ENCODE assay signal across 8 mouse cellular contexts in the genomic region with DNA sequence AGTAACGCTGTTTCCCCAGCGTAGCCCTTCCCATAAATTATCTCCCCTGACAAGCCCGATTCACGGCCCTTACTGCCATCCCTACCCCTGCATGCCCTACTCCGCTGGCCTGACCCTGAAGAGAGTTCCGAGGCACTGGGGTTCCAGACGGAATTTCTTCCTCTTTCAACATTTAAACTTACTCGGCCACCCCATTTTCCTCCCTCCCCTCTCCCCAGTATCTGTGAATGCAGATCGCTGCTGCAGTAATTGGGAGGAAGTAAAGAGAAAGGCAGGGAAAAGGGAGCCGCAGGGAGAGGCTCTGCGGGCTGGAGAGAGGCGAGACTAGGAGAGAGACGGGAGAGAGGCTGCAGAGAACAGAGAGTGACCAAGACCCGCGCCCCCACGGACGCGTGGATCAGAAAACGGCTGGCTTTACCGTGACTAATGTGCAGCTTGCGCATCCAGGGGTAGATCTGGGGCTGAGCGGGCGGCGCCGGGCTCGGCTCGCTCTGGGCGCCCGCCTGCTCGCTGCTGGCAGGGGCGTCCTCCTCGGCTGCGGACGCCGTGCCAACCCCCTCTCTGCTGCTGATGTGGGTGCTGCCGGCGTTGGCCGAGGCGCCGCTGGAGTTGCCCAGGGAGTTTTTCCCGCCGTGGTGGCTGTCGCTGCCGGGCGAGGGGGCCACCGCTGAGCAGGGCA. TPM values are rescaled to one million over a fixed set of nuclear protein-coding genes. Genes with fewer than 3 reads are reported as not detected.
DNase-seq lines count a peak whose midpoint lies in the region; ATAC-seq lines count a peak whose summit lies in the region.

No protein-coding gene starts in this region.

- H3K4me1 ChIP-seq in brown adipose tissue, adult 24 weeks (ENCODE audit: control insufficient read depth, insufficient read depth, insufficient read length, low read length) = peaks cover 3% of the 10 kb centered on the region; the same call in 1 of the 2 replicates
- H3K4me1 ChIP-seq in intestine, embryonic 15.5 days (replicated peaks) = peaks cover 21% of the 10 kb centered on the region
- H3K4me1 ChIP-seq in lung, embryonic 16.5 days (replicated peaks; ENCODE audit: control insufficient read depth, insufficient read depth, low read length) = peaks cover 6% of the 10 kb centered on the region

- peak overlapping the region; percentile 84 for H3K4me3 ChIP-seq in brown adipose tissue, adult 24 weeks (ENCODE audit: insufficient read depth, low read depth, low read length)
- H3K4me3 ChIP-seq in intestine, embryonic 15.5 days (replicated peaks) = peak overlapping the region; percentile 60
- peak overlapping the region; percentile 85 for H3K4me3 ChIP-seq in lung, embryonic 16.5 days (ENCODE audit: low read length)

- peak overlapping the region; percentile 81 for H3K9ac ChIP-seq in intestine, embryonic 15.5 days
- peak overlapping the region; percentile 97 for H3K9ac ChIP-seq in lung, embryonic 16.5 days (ENCODE audit: low read length)

- peaks cover 27% of the 10 kb centered on the region for H3K27me3 ChIP-seq in intestine, embryonic 15.5 days (replicated peaks)
- H3K27me3 ChIP-seq in lung, embryonic 16.5 days (ENCODE audit: control insufficient read depth, insufficient read depth, low read depth, low read length) = peaks cover 55% of the 10 kb centered on the region

- DNase-seq in adrenal gland, adult 18-20 months (ENCODE audit: low spot score in 2 of 2) = peak; percentile 41 to 53
- no peak for DNase-seq in adrenal gland, postnatal 4 days (ENCODE audit: low spot score in 2 of 2)
- no peak for DNase-seq in right cerebral cortex, postnatal 25 days
- DNase-seq in B cell, adult 2 months = no peak
- no peak for DNase-seq in urinary bladder, postnatal 25 days (ENCODE audit: low spot score)

- no peak for ATAC-seq in intestine, embryonic 15.5 days
- no peak; the same call in 1 of the 2 replicates for ATAC-seq in lung, embryonic 16.5 days (ENCODE audit: low read depth)

- H3K4me2 ChIP-seq in intestine, embryonic 15.5 days (replicated peaks) = peak overlapping the region; percentile 91
- H3K4me2 ChIP-seq in lung, embryonic 16.5 days (ENCODE audit: low read depth, low read length) = peak overlapping the region; percentile 73

- 3% methylated on average over 45 of the region's 46 CpGs for WGBS in intestine, embryonic 15.5 days
- under 1% methylated on average over 45 of the region's 46 CpGs for WGBS in lung, embryonic 16.5 days

- H3K36me3 ChIP-seq in intestine, embryonic 15.5 days = no peaks in the 10 kb centered on the region
- H3K36me3 ChIP-seq in lung, embryonic 16.5 days (ENCODE audit: control insufficient read depth, insufficient read depth, low read length) = no peaks in the 10 kb centered on the region

- H3K9me3 ChIP-seq in intestine, embryonic 15.5 days = no peaks in the 10 kb centered on the region
- H3K9me3 ChIP-seq in lung, embryonic 16.5 days (ENCODE audit: control insufficient read depth, low read length) = no peaks in the 10 kb centered on the region

- peak overlapping the region; percentile 93 for H3K27ac ChIP-seq in brown adipose tissue, adult 24 weeks (replicated peaks; ENCODE audit: low read depth, low read length)
- peak overlapping the region; percentile 73 for H3K27ac ChIP-seq in intestine, embryonic 15.5 days
- H3K27ac ChIP-seq in lung, embryonic 16.5 days (ENCODE audit: low read length) = peak overlapping the region; percentile 93

RNA-seq across cellular contexts. Expression of a gene that starts 0.9 kb away (rescaled TPM):
- 10 to 100 TPM; 13.3 to 20.2 TPM for total RNA-seq in adrenal gland, adult 18-20 months (2021)
- total RNA-seq in adrenal gland, postnatal 4 days (2021) = 10 to 100 TPM; 25.9 TPM
- 35.9 and 39.4 TPM in 2 replicates for polyA plus RNA-seq in brown adipose tissue, adult 24 weeks (2012; ENCODE audit: insufficient read depth, insufficient read length, missing spikeins)
- 22.9 and 25.1 TPM in 2 replicates for polyA plus RNA-seq in intestine, embryonic 15.5 days (2015; fragmentation: Nextera tagmentation; extraction: Ambion mirVana)
- polyA plus RNA-seq in lung, embryonic 16.5 days (2015; fragmentation: Nextera tagmentation; extraction: Ambion mirVana) = 32.3 and 36.3 TPM in 2 replicates

RNA-seq across cellular contexts. Expression of a gene that starts 5.0 kb away (rescaled TPM):
- 1 to 10 TPM; 1.9 to 4.7 TPM for total RNA-seq in adrenal gland, adult 18-20 months (2021)
- 10 to 100 TPM in 1 of 2 experiments, 1 to 10 TPM in 1; 6.7 to 10.6 TPM for total RNA-seq in adrenal gland, postnatal 4 days (2021)
- not detected in 2 replicates for polyA plus RNA-seq in brown adipose tissue, adult 24 weeks (2012; ENCODE audit: insufficient read depth, insufficient read length, missing spikeins)
- 2.2 and 2.3 TPM in 2 replicates for polyA plus RNA-seq in intestine, embryonic 15.5 days (2015; fragmentation: Nextera tagmentation; extraction: Ambion mirVana)
- 2.0 and 2.2 TPM in 2 replicates for polyA plus RNA-seq in lung, embryonic 16.5 days (2015; fragmentation: Nextera tagmentation; extraction: Ambion mirVana)

RNA-seq across cellular contexts. Expression of a gene that starts 9.6 kb away (rescaled TPM):
- 1 to 10 TPM; 2.8 to 4.0 TPM for total RNA-seq in adrenal gland, adult 18-20 months (2021)
- total RNA-seq in adrenal gland, postnatal 4 days (2021) = 10 to 100 TPM; 13.3 to 15.6 TPM
- 4.7 and 5.4 TPM in 2 replicates for polyA plus RNA-seq in brown adipose tissue, adult 24 weeks (2012; ENCODE audit: insufficient read depth, insufficient read length, missing spikeins)
- 5.8 and 6.2 TPM in 2 replicates for polyA plus RNA-seq in intestine, embryonic 15.5 days (2015; fragmentation: Nextera tagmentation; extraction: Ambion mirVana)
- 6.6 and 7.6 TPM in 2 replicates for polyA plus RNA-seq in lung, embryonic 16.5 days (2015; fragmentation: Nextera tagmentation; extraction: Ambion mirVana)

RNA-seq across cellular contexts. Expression of a gene that starts 9.6 kb away (rescaled TPM):
- not detected for total RNA-seq in adrenal gland, adult 18-20 months (2021)
- total RNA-seq in adrenal gland, postnatal 4 days (2021) = 1 to 10 TPM; 2.3 to 4.1 TPM
- not detected in 2 replicates for polyA plus RNA-seq in brown adipose tissue, adult 24 weeks (2012; ENCODE audit: insufficient read depth, insufficient read length, missing spikeins)
- polyA plus RNA-seq in intestine, embryonic 15.5 days (2015; fragmentation: Nextera tagmentation; extraction: Ambion mirVana) = not detected in 2 replicates
- polyA plus RNA-seq in lung, embryonic 16.5 days (2015; fragmentation: Nextera tagmentation; extraction: Ambion mirVana) = not detected in 2 replicates

RNA-seq across cellular contexts. Expression of a gene that starts 12.0 kb away (rescaled TPM):
- 1 to 10 TPM; 1.8 to 3.1 TPM for total RNA-seq in adrenal gland, adult 18-20 months (2021)
- 1 to 10 TPM; 6.5 to 7.3 TPM for total RNA-seq in adrenal gland, postnatal 4 days (2021)
- 14.0 and 26.4 TPM in 2 replicates for polyA plus RNA-seq in brown adipose tissue, adult 24 weeks (2012; ENCODE audit: insufficient read depth, insufficient read length, missing spikeins)
- 3.7 and 4.5 TPM in 2 replicates for polyA plus RNA-seq in intestine, embryonic 15.5 days (2015; fragmentation: Nextera tagmentation; extraction: Ambion mirVana)
- polyA plus RNA-seq in lung, embryonic 16.5 days (2015; fragmentation: Nextera tagmentation; extraction: Ambion mirVana) = 2.4 and 2.7 TPM in 2 replicates

Comparison
In these comparisons a context has a peak if more than half of its experiments do, and no peak if none do; other contexts are left out.
1. DNase-seq: peak in adrenal gland, adult 18-20 months (2 of 2); none in adrenal gland, postnatal 4 days (0 of 2), right cerebral cortex, postnatal 25 days (single experiment), B cell, adult 2 months (0 of 2) and urinary bladder, postnatal 25 days (single experiment).
2. Peak in every context shown above with its lines, with median percentiles within 50 percentile points of each other: H3K27ac ChIP-seq and H3K4me3 ChIP-seq.